Mouse (Mus musculus) liver, adult (tissue): ENCODE measurements around the gene Tiam1.

Source experiments
- GATA4 ChIP-seq: IDR thresholded peaks from 2 replicates; pipeline ENCODE4 v1.6.1; 2014; ENCODE audit warnings: mild to moderate bottlenecking, low read length; ENCODE audit not compliant: insufficient replicate concordance

Gene Tiam1

GRCm38 (mm10) chr16:89896885-89897546 is 246.6 kb downstream of the Tiam1 start:
- no peak for TF ChIP-seq GATA4

- TF ChIP-seq GATA4: no peak
Observed at GRCm38 (mm10) chr16:89896392-89896791, 247.2 kb downstream of the Tiam1 start.

GRCm38 (mm10) chr16:89895283-89895682 is 248.3 kb downstream of the Tiam1 start:
- no peak for TF ChIP-seq GATA4

- no peak for TF ChIP-seq GATA4
Observed at GRCm38 (mm10) chr16:89894816-89895215, 248.8 kb downstream of the Tiam1 start.

- no peak for TF ChIP-seq GATA4
Observed at GRCm38 (mm10) chr16:89890515-89891189, 252.9 kb downstream of the Tiam1 start.

GRCm38 (mm10) chr16:89889890-89890462 is 253.6 kb downstream of the Tiam1 start:
- no peak for TF ChIP-seq GATA4

- TF ChIP-seq GATA4: no peak
Observed at GRCm38 (mm10) chr16:89886561-89886960, 257.0 kb downstream of the Tiam1 start.

- no peak for TF ChIP-seq GATA4
Observed at GRCm38 (mm10) chr16:89885661-89886060, 257.9 kb downstream of the Tiam1 start.

GRCm38 (mm10) chr16:89883897-89884296 is 259.7 kb downstream of the Tiam1 start:
- no peak for TF ChIP-seq GATA4

GRCm38 (mm10) chr16:89882477-89883234 is 260.9 kb downstream of the Tiam1 start:
- TF ChIP-seq GATA4: no peak

- no peak for TF ChIP-seq GATA4
Observed at GRCm38 (mm10) chr16:89877206-89877605, 266.4 kb downstream of the Tiam1 start.

- no peak for TF ChIP-seq GATA4
Observed at GRCm38 (mm10) chr16:89876079-89876478, 267.5 kb downstream of the Tiam1 start.

- TF ChIP-seq GATA4: no peak
Observed at GRCm38 (mm10) chr16:89874012-89874704, 269.4 kb downstream of the Tiam1 start.

- TF ChIP-seq GATA4: no peak
Observed at GRCm38 (mm10) chr16:89872011-89872942, 271.3 kb downstream of the Tiam1 start.
